In genomic region chr13:59889468-59890117, GRCm38 (mm10) we compare ENCODE assay signal across 8 mouse cellular contexts.
DNase-seq lines count a peak whose midpoint lies in the region; ATAC-seq lines count a peak whose summit lies in the region.

No protein-coding gene starts in this region.

- no peak overlapping the region for H3K4me2 ChIP-seq in forebrain, embryonic 12.5 days
- H3K4me2 ChIP-seq in hindbrain, embryonic 11.5 days (replicated peaks; ENCODE audit: low read depth, low read length): no peak overlapping the region

- no peak overlapping the region for H3K4me3 ChIP-seq in forebrain, embryonic 12.5 days (replicated peaks)
- no peak overlapping the region for H3K4me3 ChIP-seq in hindbrain, embryonic 11.5 days (ENCODE audit: low read depth, low read length)

- peak; percentile 62; the same call in 1 of the 2 replicates for ATAC-seq in forebrain, embryonic 12.5 days (ENCODE audit: low FRiP score)
- ATAC-seq in hindbrain, embryonic 11.5 days (ENCODE audit: low FRiP score): peak; percentile 79
- peak; percentile 51 for ATAC-seq in megakaryocyte progenitor cell, adult 5-6 weeks (replicated peaks; ENCODE audit: poor library complexity)

- H3K27me3 ChIP-seq in forebrain, embryonic 12.5 days: no peaks in the 10 kb centered on the region; the same call in none of the 2 replicates
- H3K27me3 ChIP-seq in hindbrain, embryonic 11.5 days (ENCODE audit: control insufficient read depth, insufficient read depth, low read length): no peaks in the 10 kb centered on the region

- peaks cover 22% of the 10 kb centered on the region for H3K4me1 ChIP-seq in forebrain, embryonic 12.5 days
- peaks cover 5% of the 10 kb centered on the region; the same call in 1 of the 2 replicates for H3K4me1 ChIP-seq in hindbrain, embryonic 11.5 days (replicated peaks; ENCODE audit: control insufficient read depth, insufficient read depth, low read length)

- H3K27ac ChIP-seq in forebrain, embryonic 12.5 days: peak overlapping the region; percentile 8; the same call in 1 of the 2 replicates
- no peak overlapping the region for H3K27ac ChIP-seq in hindbrain, embryonic 11.5 days (ENCODE audit: low read depth, low read length)

- 18% methylated on average over 10 of the region's 10 CpGs for WGBS in forebrain, embryonic 12.5 days
- WGBS in hindbrain, embryonic 11.5 days: 22% methylated on average over 10 of the region's 10 CpGs

- H3K9ac ChIP-seq in forebrain, embryonic 12.5 days: no peak overlapping the region
- H3K9ac ChIP-seq in hindbrain, embryonic 11.5 days (ENCODE audit: low read depth, low read length): no peak overlapping the region

- no peaks in the 10 kb centered on the region for H3K36me3 ChIP-seq in forebrain, embryonic 12.5 days (replicated peaks)
- H3K36me3 ChIP-seq in hindbrain, embryonic 11.5 days (ENCODE audit: control insufficient read depth, insufficient read depth, low read length): no peaks in the 10 kb centered on the region

- peak; percentile 50 for DNase-seq in ES-CJ7 (ENCODE audit: low read depth, low spot score)
- peak; percentile 76 to 86 for DNase-seq in adrenal gland, adult (ENCODE audit: inconsistent age in 2 of 2, low spot score in 1 of 2)
- peak; percentile 81 for DNase-seq in hindbrain, embryonic 11.5 days (ENCODE audit: low spot score)
- peak; percentile 5 to 22 for DNase-seq in layer of hippocampus, postnatal 36 days
- peak; percentile 49 for DNase-seq in right cerebral cortex, postnatal 4 days
- DNase-seq in T-cell, adult 2 months (ENCODE audit: low spot score): no peak

- peaks cover 8% of the 10 kb centered on the region; the same call in 1 of the 2 replicates for H3K9me3 ChIP-seq in forebrain, embryonic 12.5 days
- no peaks in the 10 kb centered on the region for H3K9me3 ChIP-seq in hindbrain, embryonic 11.5 days (ENCODE audit: control insufficient read depth, low read length)
